ENCODE assay signal across 17 mouse cellular contexts in genomic region chr2:124309361-124310128, GRCm38 (mm10).
"Had no signal": no experiment of that assay in that cellular context is flagged by ENCODE, and none has a peak within 500 bp of the region (broad histone marks: within the 10 kb centered on the region; RNA-seq: fewer than 3 reads in every experiment).

No protein-coding gene starts in this region.

- H3K4me2 ChIP-seq: kidney, embryonic 15.5 days; limb, embryonic 13.5 days; liver, embryonic 11.5 days; liver, embryonic 15.5 days; neural tube, embryonic 13.5 days had no signal

- ATAC-seq: intestine, embryonic 16.5 days; lung, postnatal 0 days; midbrain, embryonic 16.5 days had no signal

- H3K27me3 ChIP-seq: kidney, embryonic 15.5 days; limb, embryonic 13.5 days; liver, embryonic 15.5 days; neural tube, embryonic 13.5 days had no signal

- H3K9me3 ChIP-seq: kidney, embryonic 15.5 days; limb, embryonic 13.5 days; liver, embryonic 15.5 days; midbrain, embryonic 10.5 days; neural tube, embryonic 13.5 days had no signal

- H3K4me1 ChIP-seq: kidney, embryonic 15.5 days; limb, embryonic 13.5 days; liver, embryonic 15.5 days; midbrain, embryonic 10.5 days; neural tube, embryonic 13.5 days had no signal

- DNase-seq: kidney, adult 2 months; kidney, postnatal 14 days; left cerebral cortex, postnatal 4 days; lung, adult 2 months; lung, postnatal 4 days; retina, postnatal 1 day; right cerebral cortex, postnatal 14 days; thymus, postnatal 36 days had no signal

- H3K27ac ChIP-seq: kidney, embryonic 15.5 days; limb, embryonic 13.5 days; liver, embryonic 15.5 days; midbrain, embryonic 10.5 days; neural tube, embryonic 13.5 days had no signal

- H3K36me3 ChIP-seq: kidney, embryonic 15.5 days; limb, embryonic 13.5 days; liver, embryonic 15.5 days; midbrain, embryonic 10.5 days; neural tube, embryonic 13.5 days had no signal

- H3K4me3 ChIP-seq: kidney, embryonic 15.5 days; limb, embryonic 13.5 days; liver, embryonic 15.5 days; midbrain, embryonic 10.5 days; neural tube, embryonic 13.5 days had no signal

- H3K9ac ChIP-seq: kidney, embryonic 15.5 days; limb, embryonic 13.5 days; liver, embryonic 15.5 days; neural tube, embryonic 13.5 days had no signal
